Mouse (Mus musculus) heart, postnatal 4 days (tissue): ENCODE measurements around the gene Dcbld1. TPM values are rescaled to one million over a fixed set of nuclear protein-coding genes. Genes with fewer than 3 reads are reported as not detected.
"Not testable (repeated sequence)": the region's sequence is repeated elsewhere in the genome, so short reads cannot be mapped to it uniquely, and the experiment has no call there.

Experiments
- DNase-seq: peaks from one replicate; pipeline ENCODE4 v3.0.0; 2021
- total RNA-seq, 2 experiments: library from RNA; stranded (reverse); gene quantifications; 2 replicates each; pipeline ENCODE4 v1.2.3; 2021

Dcbld1 gene
- total RNA-seq, 2 experiments from 2014 or later: 6.0 to 6.2 TPM

DNA sequence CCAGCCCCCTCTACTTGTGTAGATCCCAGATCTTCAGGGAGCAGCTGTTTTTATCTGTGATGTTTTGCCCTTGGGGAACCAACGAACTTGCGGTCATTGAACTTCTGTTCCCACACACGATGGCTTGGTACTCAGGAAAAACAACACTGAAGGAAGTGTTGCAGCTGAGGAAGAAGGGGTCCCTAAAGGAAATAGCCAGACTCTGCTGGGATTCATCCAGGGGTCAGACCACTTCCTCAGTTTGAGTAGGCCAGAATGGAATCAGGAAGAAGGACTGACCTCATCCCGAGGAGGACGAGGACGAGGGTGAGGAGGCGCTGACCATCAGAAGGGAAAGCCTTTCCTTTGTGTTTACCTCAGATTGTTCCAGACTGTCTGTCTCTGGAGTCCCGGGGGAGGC is 75.8 kb downstream of the Dcbld1 start:
- peak; percentile 60 for DNase-seq

GRCm38 (mm10) chr10:52319506-52320286 is 86.3 kb downstream of the Dcbld1 start:
- no peak for DNase-seq

- no peak for DNase-seq
Measured at GRCm38 (mm10) chr10:52321918-52322317, 88.5 kb downstream of the Dcbld1 start.

DNA sequence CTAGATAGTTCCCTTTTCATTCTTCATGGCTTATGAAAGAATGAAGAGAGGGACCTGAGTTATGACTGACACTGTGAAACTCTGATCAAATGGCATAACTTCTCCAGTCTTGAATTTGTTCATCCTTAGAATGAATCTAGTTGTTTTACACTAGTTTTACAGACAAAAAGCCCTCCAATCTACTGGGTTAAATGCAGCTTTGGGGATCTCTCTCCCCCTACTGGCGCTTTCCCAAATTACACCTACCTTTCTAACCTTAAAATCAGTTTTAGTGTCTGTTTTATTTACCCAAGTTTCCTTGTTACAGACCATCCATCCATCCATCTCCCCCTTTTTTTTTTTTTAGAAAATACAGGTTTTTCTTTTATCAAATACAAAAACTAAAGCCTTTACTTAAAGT is 97.6 kb downstream of the Dcbld1 start:
- DNase-seq: peak; percentile 56

DNA sequence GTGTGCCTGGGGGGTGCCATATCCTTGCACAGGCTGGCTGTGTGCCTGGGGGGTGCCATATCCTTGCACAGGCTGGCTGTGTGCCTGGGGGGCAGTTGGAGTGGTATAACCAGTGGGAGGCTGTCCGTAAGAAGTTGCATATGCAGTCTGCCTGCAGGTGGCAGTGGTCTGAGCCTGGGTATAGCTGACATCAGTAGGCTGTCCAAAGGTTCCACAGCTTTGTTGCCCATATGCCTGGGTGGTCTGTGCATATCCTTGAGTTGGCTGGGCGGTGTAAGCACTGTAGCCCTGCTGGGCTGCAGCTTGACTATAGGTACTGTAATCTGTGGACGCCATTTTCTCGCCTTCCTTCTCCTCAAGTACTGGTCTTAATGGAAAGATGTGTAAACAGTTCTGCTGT is 109.9 kb downstream of the Dcbld1 start:
- not testable (repeated sequence) for DNase-seq

- no peak for DNase-seq
Measured at GRCm38 (mm10) chr10:52353184-52353583, 119.8 kb downstream of the Dcbld1 start.

- no peak for DNase-seq
Measured at GRCm38 (mm10) chr10:52358467-52358866, 125.0 kb downstream of the Dcbld1 start, which contains the start of gene Gm26741. Gene Gm26741 (plus strand): TSS chr10:52358767.

DNA sequence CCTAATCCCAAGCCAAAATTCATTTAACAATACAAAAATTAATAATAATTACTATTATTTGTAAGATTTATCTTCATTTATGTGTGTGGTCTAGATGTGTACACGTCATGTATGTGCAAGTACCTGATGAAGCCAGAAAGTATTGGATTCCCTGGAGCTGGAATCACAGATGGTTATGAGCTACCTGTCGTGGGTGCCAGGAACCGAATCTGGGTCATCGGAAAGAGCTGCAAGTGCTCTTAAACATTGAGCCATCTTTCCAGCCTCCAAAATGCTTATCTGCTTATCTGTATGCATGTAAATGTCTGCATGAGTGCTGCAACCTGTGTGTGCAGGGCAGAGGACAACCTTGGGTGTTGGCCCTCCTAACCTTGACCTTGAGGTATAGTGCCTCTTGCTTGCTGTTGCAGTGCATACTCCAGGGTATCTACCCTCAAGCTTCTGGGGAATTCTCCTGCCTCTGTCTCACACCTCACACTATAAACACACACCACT is 126.9 kb downstream of the Dcbld1 start:
- no peak for DNase-seq

- no peak for DNase-seq
Measured at GRCm38 (mm10) chr10:52360862-52361609, 127.6 kb downstream of the Dcbld1 start.

DNA sequence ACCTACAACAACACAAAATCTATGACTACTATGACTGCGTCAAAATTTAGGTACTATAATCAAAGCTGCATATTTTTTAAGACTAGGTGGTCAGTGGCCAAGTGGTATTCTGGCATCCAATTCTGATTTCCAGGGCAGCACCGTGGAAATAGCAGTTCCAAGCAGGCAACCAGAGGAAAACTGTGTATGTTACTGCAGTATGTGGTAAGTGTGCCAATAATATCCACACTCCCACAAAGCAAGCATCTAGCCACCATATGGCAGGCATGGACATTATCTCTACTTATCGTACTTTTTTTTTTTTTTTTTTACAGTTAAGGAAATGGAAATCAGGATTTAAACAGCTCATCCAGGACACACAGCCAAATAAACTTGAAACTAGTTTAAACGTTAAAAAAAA is 135.0 kb downstream of the Dcbld1 start:
- DNase-seq: no peak

Other genes with a start within 250 kb of the Dcbld1 start
- not detected for gene Vgll2, start 211.1 kb upstream of the Dcbld1 start, total RNA-seq
- not detected for gene Ros1, start 38.4 kb upstream of the Dcbld1 start, total RNA-seq
- gene Gm26741, start 125.1 kb downstream of the Dcbld1 start, total RNA-seq: not detected
- 10 to 100 TPM; 19.2 to 19.6 TPM for gene Gopc, start 148.5 kb downstream of the Dcbld1 start, total RNA-seq
- under 1 TPM in 1 of 2 experiments, not detected in 1; 0.19 TPM for gene Nepn, start 155.4 kb downstream of the Dcbld1 start, total RNA-seq
- 10 to 100 TPM; 28.3 to 32.9 TPM for gene Nus1, start 183.9 kb downstream of the Dcbld1 start, total RNA-seq